Mouse (Mus musculus): ENCODE results near the gene Pigh.

DNA sequence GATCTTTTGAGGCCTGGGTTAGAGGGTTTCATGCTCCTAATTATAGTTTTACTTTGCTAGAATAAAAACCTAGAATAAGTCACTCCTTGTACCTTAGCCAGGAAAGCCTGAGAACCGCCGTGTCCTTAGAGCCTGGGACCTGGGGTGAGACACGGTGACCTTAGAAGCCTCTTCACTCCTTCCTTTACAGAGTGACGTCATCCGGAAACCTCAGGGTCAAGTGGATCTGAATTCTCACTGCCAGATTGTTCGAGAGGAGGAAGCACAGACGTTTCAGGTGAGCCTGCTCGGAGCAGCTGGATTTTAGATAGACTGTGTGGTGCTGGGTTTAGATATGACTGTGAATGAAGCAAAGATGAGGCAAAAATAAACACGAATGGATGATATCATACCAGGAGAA lies 23.0 kb downstream of the Pigh start:
- TF ChIP-seq CTCF (IDR thresholded peaks at IDR 0.05) (no peak), EP300 (IDR thresholded peaks at IDR 0.05) (no peak)

All from lung, postnatal 0 days (tissue).